Mouse (Mus musculus): ENCODE measurements at regions not wholly inside any gene's neighbourhood (a gene's known extent, or its start where the extent isn't known, plus 50 kb on each side); places are given as distances from the start of the nearest gene placed in this dataset.

- Histone ChIP-seq H3K36me3 (ENCODE audit: control insufficient read depth, insufficient read depth, low read length) (no peaks in the 10 kb centered on the region), H3K4me2 (replicated peaks; ENCODE audit: low read depth, low read length) (no peak overlapping the region), H3K9ac (ENCODE audit: low read depth, low read length) (no peak overlapping the region), H3K9me3 (ENCODE audit: control insufficient read depth, low read length) (no peaks in the 10 kb centered on the region), H3K4me1 (replicated peaks; ENCODE audit: control insufficient read depth, insufficient read depth, low read length) (no peaks in the 10 kb centered on the region), H3K27ac (ENCODE audit: low read depth, low read length) (no peak overlapping the region), H3K4me3 (ENCODE audit: low read depth, low read length) (no peak overlapping the region), H3K27me3 (ENCODE audit: control insufficient read depth, insufficient read depth, low read length) (no peaks in the 10 kb centered on the region)
- ATAC-seq (ENCODE audit: low FRiP score) (no peak), DNase-seq (ENCODE audit: low spot score) (no peak)
- 92% methylated on average over 1 of the region's 1 CpGs for WGBS
Measured at GRCm38 (mm10) chr16:95169346-95169745, 88.0 kb upstream of the Kcnj15 start.

DNA sequence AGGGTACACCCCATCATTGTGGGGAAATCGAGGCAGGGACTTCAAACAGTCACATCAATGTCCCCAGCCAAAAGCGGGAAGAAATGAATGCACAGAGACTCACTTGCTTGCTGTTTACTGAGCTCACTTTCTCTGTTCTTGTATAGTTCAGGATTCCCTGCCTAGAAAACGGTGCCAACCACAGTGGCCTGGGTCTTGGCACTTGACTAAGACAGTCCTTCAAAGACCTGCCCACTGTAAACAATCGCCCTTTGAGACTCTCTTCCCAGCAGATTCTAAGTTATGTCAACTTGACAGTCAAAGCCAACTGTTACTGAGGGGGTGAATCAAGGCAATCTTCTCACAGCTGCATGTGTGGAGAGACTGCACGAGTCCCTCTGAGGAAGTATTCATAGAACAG, 76.8 kb upstream of the Kcnj15 start:
- Histone ChIP-seq H3K27ac (ENCODE audit: low read depth, low read length) (no peak overlapping the region), H3K9me3 (ENCODE audit: control insufficient read depth, low read length) (no peaks in the 10 kb centered on the region), H3K4me2 (replicated peaks; ENCODE audit: low read depth, low read length) (no peak overlapping the region), H3K27me3 (ENCODE audit: control insufficient read depth, insufficient read depth, low read length) (no peaks in the 10 kb centered on the region), H3K36me3 (ENCODE audit: control insufficient read depth, insufficient read depth, low read length) (no peaks in the 10 kb centered on the region), H3K9ac (ENCODE audit: low read depth, low read length) (no peak overlapping the region), H3K4me1 (replicated peaks; ENCODE audit: control insufficient read depth, insufficient read depth, low read length) (no peaks in the 10 kb centered on the region), H3K4me3 (ENCODE audit: low read depth, low read length) (no peak overlapping the region)
- 86% methylated on average over 5 of the region's 5 CpGs for WGBS
- DNase-seq (ENCODE audit: low spot score) (no peak), ATAC-seq (ENCODE audit: low FRiP score) (no peak)

GRCm38 (mm10) chr16:95185341-95185740, 72.0 kb upstream of the Kcnj15 start:
- no peak for DNase-seq (ENCODE audit: low spot score)
- Histone ChIP-seq H3K4me2 (replicated peaks; ENCODE audit: low read depth, low read length) (no peak overlapping the region), H3K36me3 (ENCODE audit: control insufficient read depth, insufficient read depth, low read length) (no peaks in the 10 kb centered on the region), H3K4me3 (ENCODE audit: low read depth, low read length) (no peak overlapping the region), H3K9me3 (ENCODE audit: control insufficient read depth, low read length) (no peaks in the 10 kb centered on the region), H3K4me1 (replicated peaks; ENCODE audit: control insufficient read depth, insufficient read depth, low read length) (no peaks in the 10 kb centered on the region), H3K27ac (ENCODE audit: low read depth, low read length) (no peak overlapping the region), H3K27me3 (ENCODE audit: control insufficient read depth, insufficient read depth, low read length) (no peaks in the 10 kb centered on the region), H3K9ac (ENCODE audit: low read depth, low read length) (no peak overlapping the region)
- 86% methylated on average over 9 of the region's 9 CpGs for WGBS
- ATAC-seq (ENCODE audit: low FRiP score), result no peak

DNA sequence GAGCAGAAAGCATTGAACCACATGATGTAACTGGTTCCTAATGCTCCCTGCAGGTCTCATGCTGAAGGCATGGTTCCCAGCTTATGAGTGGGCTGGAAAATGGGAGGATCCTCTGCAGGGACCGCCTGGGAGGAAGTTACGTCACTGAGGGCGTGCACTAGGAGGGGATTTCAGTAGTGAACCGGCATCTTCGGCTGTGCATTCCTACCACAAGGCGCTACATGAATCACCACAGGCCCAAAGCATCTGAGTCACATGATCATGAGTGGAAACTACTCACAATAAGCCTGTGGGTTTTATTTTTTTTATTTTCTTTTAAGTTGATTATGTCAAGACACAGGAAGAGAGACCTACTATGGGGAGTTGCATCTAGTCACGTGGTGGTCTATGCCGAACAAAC, 68.2 kb upstream of the Kcnj15 start:
- H3K4me3 ChIP-seq (ENCODE audit: low read depth, low read length), result no peak overlapping the region
- no peaks in the 10 kb centered on the region for H3K36me3 ChIP-seq (ENCODE audit: control insufficient read depth, insufficient read depth, low read length)
- no peaks in the 10 kb centered on the region for H3K9me3 ChIP-seq (ENCODE audit: control insufficient read depth, low read length)
- no peak overlapping the region for H3K9ac ChIP-seq (ENCODE audit: low read depth, low read length)
- H3K4me1 ChIP-seq (replicated peaks; ENCODE audit: control insufficient read depth, insufficient read depth, low read length), result no peaks in the 10 kb centered on the region
- H3K4me2 ChIP-seq (replicated peaks; ENCODE audit: low read depth, low read length), result no peak overlapping the region
- DNase-seq (ENCODE audit: low spot score), result no peak
- no peaks in the 10 kb centered on the region for H3K27me3 ChIP-seq (ENCODE audit: control insufficient read depth, insufficient read depth, low read length)
- ATAC-seq (ENCODE audit: low FRiP score), result no peak
- 88% methylated on average over 8 of the region's 8 CpGs for WGBS
- H3K27ac ChIP-seq (ENCODE audit: low read depth, low read length), result no peak overlapping the region

GRCm38 (mm10) chr16:95194151-95194550, 63.2 kb upstream of the Kcnj15 start:
- ATAC-seq (ENCODE audit: low FRiP score) (no peak), DNase-seq (ENCODE audit: low spot score) (no peak)
- Histone ChIP-seq H3K4me1 (replicated peaks; ENCODE audit: control insufficient read depth, insufficient read depth, low read length) (no peaks in the 10 kb centered on the region), H3K4me3 (ENCODE audit: low read depth, low read length) (no peak overlapping the region), H3K36me3 (ENCODE audit: control insufficient read depth, insufficient read depth, low read length) (no peaks in the 10 kb centered on the region), H3K4me2 (replicated peaks; ENCODE audit: low read depth, low read length) (no peak overlapping the region), H3K9ac (ENCODE audit: low read depth, low read length) (no peak overlapping the region), H3K9me3 (ENCODE audit: control insufficient read depth, low read length) (no peaks in the 10 kb centered on the region), H3K27me3 (ENCODE audit: control insufficient read depth, insufficient read depth, low read length) (no peaks in the 10 kb centered on the region), H3K27ac (ENCODE audit: low read depth, low read length) (no peak overlapping the region)
- WGBS, result 65% methylated on average over 4 of the region's 4 CpGs

DNA sequence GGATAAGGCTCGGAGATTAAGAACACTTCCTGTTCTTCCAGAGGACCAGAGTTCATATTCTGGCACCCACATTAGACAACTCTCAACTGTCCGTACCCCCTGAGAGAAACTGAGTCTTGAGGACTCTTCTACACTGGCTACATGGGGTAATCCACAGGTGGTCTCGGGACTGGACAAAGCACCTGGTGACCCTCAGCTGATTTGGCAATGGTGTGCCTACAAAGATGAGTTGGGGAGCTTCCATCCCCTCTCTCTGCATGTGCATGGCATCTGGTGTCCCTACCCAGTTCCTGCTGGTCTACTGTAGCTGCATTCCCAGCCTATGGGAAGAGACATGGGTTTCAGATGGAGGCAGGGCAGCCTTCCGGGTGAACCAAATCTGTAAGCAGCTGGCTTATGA, 61.2 kb upstream of the Kcnj15 start:
- H3K27ac ChIP-seq (ENCODE audit: low read depth, low read length), result no peak overlapping the region
- no peaks in the 10 kb centered on the region for H3K27me3 ChIP-seq (ENCODE audit: control insufficient read depth, insufficient read depth, low read length)
- no peaks in the 10 kb centered on the region for H3K9me3 ChIP-seq (ENCODE audit: control insufficient read depth, low read length)
- H3K4me3 ChIP-seq (ENCODE audit: low read depth, low read length), result no peak overlapping the region
- H3K4me2 ChIP-seq (replicated peaks; ENCODE audit: low read depth, low read length), result no peak overlapping the region
- no peak overlapping the region for H3K9ac ChIP-seq (ENCODE audit: low read depth, low read length)
- ATAC-seq (ENCODE audit: low FRiP score), result no peak
- no peak for DNase-seq (ENCODE audit: low spot score)
- 89% methylated on average over 4 of the region's 4 CpGs for WGBS
- no peaks in the 10 kb centered on the region for H3K36me3 ChIP-seq (ENCODE audit: control insufficient read depth, insufficient read depth, low read length)
- no peaks in the 10 kb centered on the region for H3K4me1 ChIP-seq (replicated peaks; ENCODE audit: control insufficient read depth, insufficient read depth, low read length)

DNA sequence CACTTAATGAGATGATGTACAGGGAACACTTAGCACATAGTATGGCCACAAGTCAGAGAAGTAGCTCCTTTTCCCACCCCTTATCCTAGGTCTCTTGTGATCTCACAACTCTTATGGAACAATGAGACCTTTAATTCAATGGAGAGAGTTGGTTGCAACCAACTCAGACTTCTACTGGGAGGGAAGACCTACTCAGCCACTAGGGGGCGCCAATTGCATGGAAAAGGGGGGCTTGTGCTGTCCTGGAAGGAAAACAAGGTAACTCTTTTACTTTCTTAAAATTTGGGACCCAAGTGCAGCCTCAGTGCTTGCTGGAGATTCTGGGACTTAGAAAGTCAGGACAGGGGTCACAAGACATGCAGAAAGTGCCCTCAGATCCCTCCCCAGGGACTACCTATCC, 60.7 kb upstream of the Kcnj15 start:
- DNase-seq (ENCODE audit: low spot score), result peak; percentile 85
- no peaks in the 10 kb centered on the region for H3K9me3 ChIP-seq (ENCODE audit: control insufficient read depth, low read length)
- H3K9ac ChIP-seq (ENCODE audit: low read depth, low read length), result no peak overlapping the region
- no peak overlapping the region for H3K4me3 ChIP-seq (ENCODE audit: low read depth, low read length)
- no peaks in the 10 kb centered on the region for H3K36me3 ChIP-seq (ENCODE audit: control insufficient read depth, insufficient read depth, low read length)
- no peak overlapping the region for H3K27ac ChIP-seq (ENCODE audit: low read depth, low read length)
- no peak overlapping the region for H3K4me2 ChIP-seq (replicated peaks; ENCODE audit: low read depth, low read length)
- no peaks in the 10 kb centered on the region for H3K4me1 ChIP-seq (replicated peaks; ENCODE audit: control insufficient read depth, insufficient read depth, low read length)
- H3K27me3 ChIP-seq (ENCODE audit: control insufficient read depth, insufficient read depth, low read length), result no peaks in the 10 kb centered on the region
- WGBS, result 0% methylated on average over 1 of the region's 1 CpGs
- no peak for ATAC-seq (ENCODE audit: low FRiP score)

- Histone ChIP-seq H3K4me3 (ENCODE audit: low read depth, low read length) (no peak overlapping the region), H3K9ac (ENCODE audit: low read depth, low read length) (no peak overlapping the region), H3K4me2 (replicated peaks; ENCODE audit: low read depth, low read length) (no peak overlapping the region), H3K27me3 (ENCODE audit: control insufficient read depth, insufficient read depth, low read length) (no peaks in the 10 kb centered on the region), H3K27ac (ENCODE audit: low read depth, low read length) (no peak overlapping the region), H3K36me3 (ENCODE audit: control insufficient read depth, insufficient read depth, low read length) (no peaks in the 10 kb centered on the region), H3K4me1 (replicated peaks; ENCODE audit: control insufficient read depth, insufficient read depth, low read length) (no peaks in the 10 kb centered on the region), H3K9me3 (ENCODE audit: control insufficient read depth, low read length) (no peaks in the 10 kb centered on the region)
- DNase-seq (ENCODE audit: low spot score), result no peak
- 70% methylated on average over 19 of the region's 19 CpGs for WGBS
- no peak for ATAC-seq (ENCODE audit: low FRiP score)
Measured at GRCm38 (mm10) chr16:95198795-95199563, 58.4 kb upstream of the Kcnj15 start.

DNA sequence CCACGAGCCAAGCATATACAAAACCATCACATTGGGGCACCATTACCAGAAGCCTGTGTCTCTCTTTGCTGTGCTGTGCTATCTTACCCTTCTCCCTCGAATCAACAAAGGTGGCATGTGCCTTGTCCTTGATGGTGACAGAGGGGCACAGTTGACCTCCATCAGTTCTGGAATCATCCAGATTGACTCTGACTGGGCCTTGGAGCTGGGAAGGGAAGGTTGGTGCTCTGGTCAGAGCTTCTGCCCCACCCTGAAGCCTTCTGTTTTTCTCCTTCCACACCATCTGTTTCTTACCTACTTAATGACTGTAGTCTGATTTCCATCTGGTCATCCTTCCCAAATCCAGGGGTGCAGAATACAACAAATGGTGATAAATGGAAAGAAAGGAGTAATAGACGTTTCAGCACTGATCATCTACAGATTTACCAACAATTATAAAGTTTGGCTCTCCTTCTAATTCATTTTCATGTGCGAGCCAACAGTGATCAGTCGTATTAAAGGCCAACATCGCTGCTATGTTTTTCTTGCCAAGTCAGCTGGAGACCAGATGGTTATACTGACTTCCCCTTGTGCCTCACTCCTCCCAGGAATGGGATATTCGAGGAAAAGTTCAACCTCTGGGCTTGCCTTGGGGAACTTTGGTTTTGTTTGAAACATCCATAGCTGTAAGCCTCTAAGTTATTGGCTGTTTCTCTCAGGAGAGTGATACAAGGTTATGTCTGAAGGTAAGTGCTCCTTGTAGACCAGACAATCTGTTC, 55.1 kb upstream of the Kcnj15 start:
- ATAC-seq (ENCODE audit: low FRiP score) (no peak), DNase-seq (ENCODE audit: low spot score) (no peak)
- H3K36me3 ChIP-seq (ENCODE audit: control insufficient read depth, insufficient read depth, low read length), result no peaks in the 10 kb centered on the region
- no peaks in the 10 kb centered on the region for H3K27me3 ChIP-seq (ENCODE audit: control insufficient read depth, insufficient read depth, low read length)
- H3K4me2 ChIP-seq (replicated peaks; ENCODE audit: low read depth, low read length), result no peak overlapping the region
- H3K9ac ChIP-seq (ENCODE audit: low read depth, low read length), result no peak overlapping the region
- no peak overlapping the region for H3K4me3 ChIP-seq (ENCODE audit: low read depth, low read length)
- H3K27ac ChIP-seq (ENCODE audit: low read depth, low read length), result no peak overlapping the region
- no peaks in the 10 kb centered on the region for H3K4me1 ChIP-seq (replicated peaks; ENCODE audit: control insufficient read depth, insufficient read depth, low read length)
- 70% methylated on average over 7 of the region's 7 CpGs for WGBS
- no peaks in the 10 kb centered on the region for H3K9me3 ChIP-seq (ENCODE audit: control insufficient read depth, low read length)

Data from hindbrain, embryonic 11.5 days (tissue).